Mouse (Mus musculus) liver, postnatal 0 days (tissue): ENCODE measurements around the gene Adap1. TPM values are rescaled to one million over a fixed set of nuclear protein-coding genes. Genes with fewer than 3 reads are reported as not detected.

Experiments
- ATAC-seq: fragments of 200-750 bp; cut with Nextera tagmentation; 2 replicates; pipeline ENCODE4 v1.8.0; 2017; ENCODE audit warnings: mild to moderate bottlenecking, moderate library complexity
- DNase-seq: peaks from one replicate; pipeline ENCODE4 v3.0.0-alpha.2; 2016
- H3K27ac ChIP-seq: fragments of 300-500 bp; sonication (generic); 2 replicates; pipeline ENCODE4 v1.5.1; 2014; ENCODE audit warnings: antibody characterized with exemption, moderate library complexity, mild to moderate bottlenecking, low read depth
- H3K27me3 ChIP-seq: fragments of 300-500 bp; sonication (generic); 2 replicates; pipeline ENCODE4 v1.6.1; 2014; ENCODE audit warnings: low read length, control low read depth, mixed read lengths; ENCODE audit not compliant: insufficient read depth
- H3K36me3 ChIP-seq: fragments of 300-500 bp; sonication (generic); replicated peaks from 2 replicates; pipeline ENCODE4 v1.6.1; 2014; ENCODE audit warnings: mild to moderate bottlenecking, control low read depth, low read length, moderate library complexity, mixed read lengths; ENCODE audit not compliant: insufficient read depth
- H3K4me1 ChIP-seq: fragments of 300-500 bp; sonication (generic); 2 replicates; pipeline ENCODE4 v1.6.1; 2014; ENCODE audit warnings: antibody characterized with exemption, mild to moderate bottlenecking, control low read depth; ENCODE audit not compliant: insufficient read depth
- H3K4me2 ChIP-seq: fragments of 300-500 bp; sonication (generic); 2 replicates; pipeline ENCODE4 v1.6.1; 2014; ENCODE audit warnings: low read depth, mild to moderate bottlenecking, low read length, moderate library complexity, mixed read lengths
- H3K4me3 ChIP-seq: fragments of 300-500 bp; sonication (generic); 2 replicates; pipeline ENCODE4 v1.5.1; 2014; ENCODE audit warnings: low read depth, low read length
- H3K9ac ChIP-seq: fragments of 300-500 bp; sonication (generic); replicated peaks from 2 replicates; pipeline ENCODE4 v1.6.1; 2014; ENCODE audit warnings: mild to moderate bottlenecking, moderate library complexity
- H3K9me3 ChIP-seq: fragments of 300-500 bp; sonication (generic); 2 replicates; pipeline ENCODE4 v1.6.1; 2016; ENCODE audit warnings: mild to moderate bottlenecking, control low read depth, low read length, mixed read lengths
- CTCF ChIP-seq: sonication (generic); IDR thresholded peaks from 2 replicates; pipeline ENCODE4 v1.5.1; 2016; ENCODE audit warnings: antibody characterized with exemption, low read depth
- EP300 ChIP-seq: IDR thresholded peaks from 2 replicates; pipeline ENCODE4 v1.6.1; 2016; ENCODE audit warnings: antibody characterized with exemption, low read depth, mild to moderate bottlenecking
- WGBS: fragments of 180-500 bp; shearing (Covaris S2); extraction: QIAGEN DNeasy Blood & Tissue Kit; methylation state at CpG from one replicate; pipeline ENCODE4 v1.1.7; 2014; ENCODE audit not compliant: insufficient replicate concordance; 5-methylcytosine and 5-hydroxymethylcytosine counted together
- polyA plus RNA-seq: library from polyadenylated mRNA; unstranded; fragments of >200 nt; fragmentation: Nextera tagmentation; extraction: Ambion mirVana; gene quantifications from 2 replicates; pipeline ENCODE4 v1.2.1, GENCODE M21; 2015

The Adap1 gene
- polyA plus RNA-seq, 1 experiment from 2014 or later = 3.7 TPM

DNA sequence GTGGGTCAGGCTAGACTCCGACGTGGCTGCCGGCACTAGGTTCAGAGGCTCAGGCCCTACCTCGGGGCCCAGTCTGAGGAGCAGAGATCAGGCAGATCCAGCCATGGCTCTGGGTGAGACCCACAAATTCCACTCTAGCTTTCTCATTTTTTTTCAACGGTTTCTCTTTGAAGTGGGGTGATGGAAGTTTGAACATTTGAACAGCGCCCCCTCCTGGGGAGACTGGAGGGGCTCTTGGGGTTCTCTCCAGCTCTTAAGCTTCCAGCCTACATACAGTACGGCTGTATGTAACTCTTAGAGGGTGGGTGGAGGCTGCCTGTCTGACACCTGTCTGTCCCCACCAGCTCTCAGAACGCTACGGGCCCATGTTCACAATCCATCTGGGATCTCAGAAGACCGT, 28.1 kb upstream of the Adap1 start:
- H3K4me1 ChIP-seq = peaks cover 2% of the 10 kb centered on the region
- no peak for ATAC-seq

GRCm38 (mm10) chr5:139352317-139352716, 26.9 kb upstream of the Adap1 start, which contains the start of gene Cyp2w1:
Gene Cyp2w1, plus strand, starts transcription at chr5:139352617.
- Histone ChIP-seq H3K4me3 (no peak within 1 kb of the TSS), H3K4me1 (no peaks in the 10 kb centered on the region), H3K36me3 (no peaks in the 10 kb centered on the region), H3K4me2 (0 out of 2 replicates have a peak within 1 kb of the TSS, but pooled peaks have one; percentile 18), H3K9ac (no peak within 1 kb of the TSS; the same call in 1 of the 2 replicates), H3K27ac (0 out of 2 replicates have a peak within 1 kb of the TSS, but pooled peaks have one; percentile 29), H3K27me3 (no peaks in the 10 kb centered on the region), H3K9me3 (no peaks in the 10 kb centered on the region)
- TF ChIP-seq EP300 = no peak
- ATAC-seq (no peak), DNase-seq (no peak)
- WGBS = 68% methylated on average over 6 of the region's 6 CpGs

More for the DNA sequence above, 28.1 kb upstream of the Adap1 start:
- H3K27ac ChIP-seq = no peak overlapping the region
- no peaks in the 10 kb centered on the region for H3K36me3 ChIP-seq
- H3K4me2 ChIP-seq = no peak overlapping the region
- WGBS = 59% methylated on average over 10 of the region's 10 CpGs
- H3K9ac ChIP-seq = no peak overlapping the region
- H3K9me3 ChIP-seq = no peaks in the 10 kb centered on the region
- peak; percentile 81 for DNase-seq
- TF ChIP-seq EP300 (no peak), CTCF (peak; percentile 59)
- no peaks in the 10 kb centered on the region for H3K27me3 ChIP-seq
- H3K4me3 ChIP-seq = no peak overlapping the region

- TF ChIP-seq CTCF (no peak), EP300 (no peak)
- no peak overlapping the region for H3K4me3 ChIP-seq
- 43% methylated on average over 8 of the region's 8 CpGs for WGBS
- 0 out of 2 replicates have a peak, but pooled peaks cover under 1% of the 10 kb centered on the region for H3K4me1 ChIP-seq
- no peaks in the 10 kb centered on the region for H3K9me3 ChIP-seq
- H3K36me3 ChIP-seq = no peaks in the 10 kb centered on the region
- H3K9ac ChIP-seq = no peak overlapping the region; the same call in 1 of the 2 replicates
- 0 out of 2 replicates have a peak overlapping the region, but pooled peaks have one; percentile 18 for H3K4me2 ChIP-seq
- H3K27me3 ChIP-seq = no peaks in the 10 kb centered on the region
- DNase-seq (peak; percentile 53), ATAC-seq (no peak)
- 0 out of 2 replicates have a peak overlapping the region, but pooled peaks have one; percentile 29 for H3K27ac ChIP-seq
Observed at GRCm38 (mm10) chr5:139351628-139352027, 26.2 kb upstream of the Adap1 start.

GRCm38 (mm10) chr5:139351134-139351533, 25.7 kb upstream of the Adap1 start, which contains the start of gene Cox19:
Gene Cox19, minus strand, starts transcription at chr5:139351418.
- H3K4me3 ChIP-seq = no peak within 1 kb of the TSS
- H3K9ac ChIP-seq = no peak within 1 kb of the TSS; the same call in 1 of the 2 replicates
- ATAC-seq (no peak), DNase-seq (no peak)
- no peaks in the 10 kb centered on the region for H3K36me3 ChIP-seq
- no peaks in the 10 kb centered on the region for H3K9me3 ChIP-seq
- 0 out of 2 replicates have a peak within 1 kb of the TSS, but pooled peaks have one; percentile 29 for H3K27ac ChIP-seq
- WGBS = 48% methylated on average over 5 of the region's 5 CpGs
- no peaks in the 10 kb centered on the region for H3K27me3 ChIP-seq
- TF ChIP-seq EP300 (no peak), CTCF (no peak)
- 0 out of 2 replicates have a peak within 1 kb of the TSS, but pooled peaks have one; percentile 18 for H3K4me2 ChIP-seq
- H3K4me1 ChIP-seq = 0 out of 2 replicates have a peak, but pooled peaks cover 4% of the 10 kb centered on the region

- 54% methylated on average over 6 of the region's 6 CpGs for WGBS
- H3K9ac ChIP-seq = no peak overlapping the region
- ATAC-seq = no peak
- no peaks in the 10 kb centered on the region for H3K36me3 ChIP-seq
- DNase-seq = no peak
- no peak overlapping the region for H3K4me3 ChIP-seq
- no peaks in the 10 kb centered on the region for H3K9me3 ChIP-seq
- H3K4me2 ChIP-seq = no peak overlapping the region
- H3K27ac ChIP-seq = no peak overlapping the region
- no peaks in the 10 kb centered on the region for H3K27me3 ChIP-seq
- no peak for TF ChIP-seq EP300
- TF ChIP-seq CTCF = no peak
- H3K4me1 ChIP-seq = peaks cover 11% of the 10 kb centered on the region
Observed at GRCm38 (mm10) chr5:139349713-139350112, 24.3 kb upstream of the Adap1 start.

DNA sequence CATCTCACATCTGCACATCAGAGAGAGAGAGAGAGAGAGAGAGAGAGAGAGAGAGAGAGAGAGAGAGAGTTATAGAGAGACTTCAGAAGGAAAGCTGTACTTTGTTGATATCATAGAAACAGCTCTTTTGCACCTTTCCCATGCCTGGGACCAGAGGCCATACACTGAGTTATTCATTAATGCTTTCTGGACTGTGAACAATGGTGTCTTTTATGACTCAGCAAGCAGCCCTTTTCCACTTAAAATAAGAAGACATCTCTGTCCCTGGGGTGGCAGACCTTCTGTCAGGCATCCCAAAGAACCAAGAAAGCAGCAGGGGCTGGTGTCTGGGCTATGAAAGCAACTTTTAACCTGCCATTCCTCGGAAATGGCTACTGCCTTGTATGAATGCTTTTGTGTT, 21.8 kb upstream of the Adap1 start:
- H3K27ac ChIP-seq = peak overlapping the region; percentile 18; the same call in 1 of the 2 replicates
- no peak overlapping the region for H3K4me2 ChIP-seq
- DNase-seq = no peak
- H3K4me3 ChIP-seq = no peak overlapping the region
- H3K9me3 ChIP-seq = no peaks in the 10 kb centered on the region
- ATAC-seq = no peak
- peaks cover 20% of the 10 kb centered on the region for H3K4me1 ChIP-seq
- WGBS = 58% methylated on average over 1 of the region's 1 CpGs
- TF ChIP-seq EP300 = no peak
- no peak for TF ChIP-seq CTCF
- H3K27me3 ChIP-seq = no peaks in the 10 kb centered on the region
- H3K9ac ChIP-seq = no peak overlapping the region
- peaks cover 6% of the 10 kb centered on the region for H3K36me3 ChIP-seq
